ENCODE assay signal across 8 mouse cellular contexts in the genomic region with DNA sequence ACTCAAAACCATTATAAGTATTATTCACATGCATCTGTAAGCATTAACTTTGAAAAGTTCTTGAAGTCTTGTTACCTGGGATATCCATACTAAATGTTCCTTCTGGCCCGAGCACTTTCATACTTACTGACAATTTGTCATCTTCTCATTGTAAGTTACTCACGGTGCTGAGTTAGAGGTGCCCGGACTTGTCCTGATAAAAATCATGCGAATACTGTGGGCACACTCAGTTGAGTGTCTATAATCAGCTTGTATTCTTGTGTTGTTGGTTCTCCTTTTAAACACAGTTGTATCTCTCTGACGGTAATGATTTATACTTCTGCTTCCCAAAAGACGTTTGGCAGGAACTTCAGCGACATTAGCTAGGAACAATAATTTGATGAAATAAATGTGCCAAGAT. TPM values are rescaled to one million over a fixed set of nuclear protein-coding genes. Genes with fewer than 3 reads are reported as not detected.
DNase-seq lines count a peak whose midpoint lies in the region; ATAC-seq and TF ChIP-seq lines count a peak whose summit lies in the region.

No protein-coding gene starts in this region.

- TF ChIP-seq EP300 in heart, postnatal 0 days (IDR thresholded peaks at IDR 0.05; ENCODE audit: low read depth) = no peak

- peak overlapping the region; percentile 39; the same call in 1 of the 2 replicates for H3K4me2 ChIP-seq in heart, embryonic 12.5 days
- H3K4me2 ChIP-seq in heart, postnatal 0 days (ENCODE audit: low read depth, low read length) = peak overlapping the region; percentile 68

- no peak overlapping the region for H3K4me3 ChIP-seq in heart, embryonic 12.5 days
- H3K4me3 ChIP-seq in bone marrow macrophage, adult 2 months (ENCODE audit: insufficient read depth, low read length) = peak overlapping the region; percentile 63
- H3K4me3 ChIP-seq in heart, postnatal 0 days (ENCODE audit: low read depth, low read length) = peak overlapping the region; percentile 87
- H3K4me3 ChIP-seq in midbrain, embryonic 10.5 days = peak overlapping the region; percentile 64

- no peak for TF ChIP-seq CTCF in bone marrow macrophage, adult 2 months (IDR thresholded peaks at IDR 0.05; ENCODE audit: low read depth, low read length)
- TF ChIP-seq CTCF in heart, postnatal 0 days (IDR thresholded peaks at IDR 0.05; ENCODE audit: low read depth) = no peak

- no peak for TF ChIP-seq POLR2A in bone marrow macrophage, adult 2 months (IDR thresholded peaks at IDR 0.05; ENCODE audit: borderline replicate concordance, low read depth, low read length)

- intact Hi-C loops in heart, postnatal 36 days (cut with DNase I) = no loop called here

- no peak overlapping the region for H3K9ac ChIP-seq in heart, embryonic 12.5 days
- H3K9ac ChIP-seq in heart, postnatal 0 days (replicated peaks; ENCODE audit: low read depth, low read length) = no peak overlapping the region

- H3K27me3 ChIP-seq in heart, embryonic 12.5 days (replicated peaks) = no peaks in the 10 kb centered on the region
- H3K27me3 ChIP-seq in heart, postnatal 0 days (ENCODE audit: control insufficient read depth, insufficient read depth, low read length) = no peaks in the 10 kb centered on the region
- H3K27me3 ChIP-seq in midbrain, embryonic 10.5 days (ENCODE audit: low read depth, poor library complexity, severe bottlenecking) = no peaks in the 10 kb centered on the region

- ATAC-seq in heart, embryonic 12.5 days (ENCODE audit: insufficient number of reproducible peaks, low FRiP score) = no peak
- no peak for ATAC-seq in heart, postnatal 0 days (ENCODE audit: insufficient read depth, low read depth)

- H3K27ac ChIP-seq in heart, embryonic 12.5 days (ENCODE audit: poor library complexity, severe bottlenecking) = no peak overlapping the region
- peak overlapping the region; percentile 97 for H3K27ac ChIP-seq in bone marrow macrophage, adult 2 months (ENCODE audit: insufficient read depth, low read depth, low read length)
- H3K27ac ChIP-seq in heart, postnatal 0 days (ENCODE audit: low read depth) = peak overlapping the region; percentile 93; the same call in 1 of the 2 replicates
- no peak overlapping the region; the same call in 1 of the 2 replicates for H3K27ac ChIP-seq in midbrain, embryonic 10.5 days (replicated peaks)

- H3K4me1 ChIP-seq in heart, embryonic 12.5 days (replicated peaks) = peaks cover 7% of the 10 kb centered on the region
- peaks cover 8% of the 10 kb centered on the region for H3K4me1 ChIP-seq in bone marrow macrophage, adult 2 months (ENCODE audit: control insufficient read depth, insufficient read depth, low read length)
- H3K4me1 ChIP-seq in heart, postnatal 0 days (ENCODE audit: control insufficient read depth, insufficient read depth) = peaks cover 13% of the 10 kb centered on the region; the same call in 1 of the 2 replicates
- peaks cover 12% of the 10 kb centered on the region for H3K4me1 ChIP-seq in midbrain, embryonic 10.5 days

- no peak for DNase-seq in heart, postnatal 36 days
- no peak for DNase-seq in heart, postnatal 0 days (ENCODE audit: low spot score)
- no peak for DNase-seq in midbrain, embryonic 10.5 days (ENCODE audit: low spot score)
- no peak for DNase-seq in gastrocnemius, postnatal 25 days
- no peak for DNase-seq in urinary bladder, postnatal 36 days (ENCODE audit: low spot score in 2 of 2)
- no peak for DNase-seq in ovary, postnatal 10 days (ENCODE audit: low spot score)

- H3K36me3 ChIP-seq in heart, embryonic 12.5 days = peaks cover 13% of the 10 kb centered on the region
- H3K36me3 ChIP-seq in heart, postnatal 0 days (replicated peaks; ENCODE audit: control insufficient read depth, insufficient read depth, low read length) = peaks cover 5% of the 10 kb centered on the region; the same call in 1 of the 2 replicates
- H3K36me3 ChIP-seq in midbrain, embryonic 10.5 days = peaks cover 12% of the 10 kb centered on the region; the same call in 1 of the 2 replicates

- no peaks in the 10 kb centered on the region for H3K9me3 ChIP-seq in heart, embryonic 12.5 days (replicated peaks)
- no peaks in the 10 kb centered on the region for H3K9me3 ChIP-seq in heart, postnatal 0 days (replicated peaks; ENCODE audit: control insufficient read depth, low read length)
- H3K9me3 ChIP-seq in midbrain, embryonic 10.5 days (replicated peaks) = no peaks in the 10 kb centered on the region

- WGBS in heart, embryonic 12.5 days = 72% methylated on average over 7 of the region's 7 CpGs
- WGBS in heart, postnatal 0 days = 57% methylated on average over 7 of the region's 7 CpGs
- WGBS in midbrain, embryonic 10.5 days = 90% methylated on average over 7 of the region's 7 CpGs

RNA-seq across cellular contexts. Expression of gene 2610001J05Rik, which starts 0.8 kb away (rescaled TPM):
- 117 and 121 TPM in 2 replicates for polyA plus RNA-seq in heart, embryonic 12.5 days (2016; fragmentation: Nextera tagmentation; extraction: Ambion mirVana)
- 10 to 100 TPM; 42.4 TPM for total RNA-seq in heart, postnatal 36 days (2021)
- polyA plus RNA-seq in bone marrow macrophage, adult 2 months (2012; ENCODE audit: insufficient read depth, insufficient read length, missing spikeins) = 152 and 158 TPM in 2 replicates
- total RNA-seq in heart, postnatal 0 days (2014; rRNA removed; ENCODE audit: low replicate concordance) = 5.6 and 24.4 TPM in 2 replicates
- 119 and 129 TPM in 2 replicates for polyA plus RNA-seq in heart, postnatal 0 days (2015; fragmentation: Nextera tagmentation; extraction: Ambion mirVana)
- 109 and 118 TPM in 2 replicates for polyA plus RNA-seq in midbrain, embryonic 10.5 days (2016; fragmentation: Nextera tagmentation; extraction: Ambion mirVana)
- 10 to 100 TPM; 25.9 to 27.6 TPM for total RNA-seq in gastrocnemius, postnatal 25 days (2021)

RNA-seq across cellular contexts. Expression of gene Gpr85, which starts 32.3 kb away (rescaled TPM):
- polyA plus RNA-seq in heart, embryonic 12.5 days (2016; fragmentation: Nextera tagmentation; extraction: Ambion mirVana) = 6.9 and 7.7 TPM in 2 replicates
- total RNA-seq in heart, postnatal 36 days (2021) = under 1 TPM in 1 of 2 experiments, not detected in 1; 0.14 TPM
- 6.7 and 9.7 TPM in 2 replicates for polyA plus RNA-seq in bone marrow macrophage, adult 2 months (2012; ENCODE audit: insufficient read depth, insufficient read length, missing spikeins)
- not detected in 2 replicates for total RNA-seq in heart, postnatal 0 days (2014; rRNA removed; ENCODE audit: low replicate concordance)
- polyA plus RNA-seq in heart, postnatal 0 days (2015; fragmentation: Nextera tagmentation; extraction: Ambion mirVana) = 1.1 and 1.3 TPM in 2 replicates
- 9.3 and 17.2 TPM in 2 replicates for polyA plus RNA-seq in midbrain, embryonic 10.5 days (2016; fragmentation: Nextera tagmentation; extraction: Ambion mirVana)
- total RNA-seq in gastrocnemius, postnatal 25 days (2021) = under 1 TPM in 1 of 2 experiments, not detected in 1; 0.13 TPM

Comparison
In these comparisons a context has a peak if more than half of its experiments do, and no peak if none do; other contexts are left out.
1. H3K27ac ChIP-seq: peak in bone marrow macrophage, adult 2 months (single experiment) and heart, postnatal 0 days (single experiment); none in heart, embryonic 12.5 days (single experiment) and midbrain, embryonic 10.5 days (single experiment).